Mouse (Mus musculus) stomach, postnatal 0 days (tissue): ENCODE results near the gene Nrde2. TPM values are rescaled to one million over a fixed set of nuclear protein-coding genes. Genes with fewer than 3 reads are reported as not detected.

Experiments used
- ATAC-seq: fragments of 200-750 bp; cut with Nextera tagmentation; 2 replicates; pipeline ENCODE4 v1.8.0; 2017; ENCODE audit not compliant: low FRiP score, low TSS enrichment
- DNase-seq: peaks from one replicate; pipeline ENCODE4 v3.0.0-alpha.2; 2016; ENCODE audit warnings: low spot score
- H3K27ac ChIP-seq: fragments of 300-500 bp; sonication (generic); replicated peaks from 2 replicates; pipeline ENCODE4 v1.5.1; 2014; ENCODE audit warnings: mild to moderate bottlenecking, control low read depth
- H3K27me3 ChIP-seq: fragments of 300-500 bp; sonication (generic); 2 replicates; pipeline ENCODE4 v1.6.1; 2014; ENCODE audit warnings: low read length; ENCODE audit not compliant: control insufficient read depth, insufficient read depth
- H3K36me3 ChIP-seq: fragments of 300-500 bp; sonication (generic); 2 replicates; pipeline ENCODE4 v1.6.1; 2014; ENCODE audit warnings: low read length, mixed read lengths; ENCODE audit not compliant: control insufficient read depth, insufficient read depth
- H3K4me1 ChIP-seq: fragments of 300-500 bp; sonication (generic); replicated peaks from 2 replicates; pipeline ENCODE4 v1.6.1; 2014; ENCODE audit warnings: antibody characterized with exemption; ENCODE audit not compliant: control insufficient read depth, insufficient read depth
- H3K4me2 ChIP-seq: fragments of 300-500 bp; sonication (generic); replicated peaks from 2 replicates; pipeline ENCODE4 v1.6.1; 2014; ENCODE audit warnings: low read depth, mild to moderate bottlenecking, control low read depth, moderate library complexity
- H3K4me3 ChIP-seq: fragments of 300-500 bp; sonication (generic); 2 replicates; pipeline ENCODE4 v1.5.1; 2014; ENCODE audit warnings: low read depth, low read length, control low read depth
- H3K9ac ChIP-seq: fragments of 300-500 bp; sonication (generic); 2 replicates; pipeline ENCODE4 v1.6.1; 2014; ENCODE audit warnings: mild to moderate bottlenecking, low read length, control low read depth, mixed read lengths
- H3K9me3 ChIP-seq: fragments of 300-500 bp; sonication (generic); 2 replicates; pipeline ENCODE4 v1.6.1; 2016; ENCODE audit warnings: low read length; ENCODE audit not compliant: control insufficient read depth
- CTCF ChIP-seq: IDR thresholded peaks from 2 replicates; pipeline ENCODE4 v1.5.1; 2016; ENCODE audit warnings: antibody characterized with exemption, low read depth, mild to moderate bottlenecking, moderate library complexity
- EP300 ChIP-seq: optimal IDR thresholded peaks from 2 replicates; pipeline ENCODE3; 2016; ENCODE audit warnings: antibody characterized with exemption
- WGBS: fragments of 180-500 bp; shearing (Covaris S2); extraction: QIAGEN DNeasy Blood & Tissue Kit; methylation state at CpG from one replicate; pipeline ENCODE4 v1.1.7; 2014; 5-methylcytosine and 5-hydroxymethylcytosine counted together
- polyA plus RNA-seq: library from polyadenylated mRNA; unstranded; fragments of >200 nt; fragmentation: Nextera tagmentation; extraction: Ambion mirVana; gene quantifications from 2 replicates; pipeline ENCODE4 v1.2.1, GENCODE M21; 2015

Nrde2 gene
- polyA plus RNA-seq, 1 experiment from 2014 or later = 6.9 TPM

GRCm38 (mm10) chr12:100109986-100110696 lies 49.3 kb downstream of the Nrde2 start, which contains the start of gene Psmc1:
TSS of gene Psmc1 (plus strand) at chr12:100110154.
- no peaks in the 10 kb centered on the region for H3K9me3 ChIP-seq
- H3K36me3 ChIP-seq = peaks cover 8% of the 10 kb centered on the region; the same call in 1 of the 2 replicates
- H3K4me1 ChIP-seq = 0 out of 2 replicates have a peak, but pooled peaks cover 2% of the 10 kb centered on the region
- H3K27me3 ChIP-seq = no peaks in the 10 kb centered on the region
- peak; percentile 83 for DNase-seq
- WGBS = under 1% methylated on average over 58 of the region's 58 CpGs
- H3K27ac ChIP-seq = peak within 1 kb of the TSS; percentile 94
- peak within 1 kb of the TSS; percentile 96 for H3K9ac ChIP-seq
- peak; percentile 81 for ATAC-seq
- no peak for TF ChIP-seq CTCF
- no peak for TF ChIP-seq EP300
- peak within 1 kb of the TSS; percentile 88 for H3K4me2 ChIP-seq
- peak within 1 kb of the TSS; percentile 91 for H3K4me3 ChIP-seq

DNA sequence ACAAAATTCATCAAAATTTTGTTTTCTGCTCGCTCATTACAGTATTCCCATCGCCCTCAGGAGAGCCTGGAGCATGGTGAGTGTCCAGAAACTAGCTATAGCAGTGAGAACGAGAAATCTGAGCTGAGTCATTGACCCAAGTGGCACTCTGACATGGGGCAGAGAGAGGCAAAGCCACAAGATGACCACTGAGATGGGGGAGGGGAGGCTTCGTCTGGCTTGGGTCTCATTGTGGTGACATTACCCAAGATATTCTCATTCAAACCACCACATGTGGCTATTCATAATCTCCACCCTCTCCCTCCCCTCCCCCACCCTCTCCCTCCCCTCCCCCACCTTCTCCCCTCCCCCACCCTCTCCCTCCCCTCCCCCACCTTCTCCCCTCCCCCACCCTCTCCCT lies 52.0 kb downstream of the Nrde2 start:
- H3K4me3 ChIP-seq = no peak overlapping the region

GRCm38 (mm10) chr12:100106275-100106895 lies 53.1 kb downstream of the Nrde2 start:
- TF ChIP-seq CTCF (peak; percentile 89), EP300 (no peak)
- ATAC-seq = peak; percentile 43; the same call in 1 of the 2 replicates
- Histone ChIP-seq H3K9me3 (no peaks in the 10 kb centered on the region), H3K36me3 (no peaks in the 10 kb centered on the region), H3K27ac (no peak overlapping the region), H3K4me2 (no peak overlapping the region), H3K4me3 (no peak overlapping the region), H3K9ac (no peak overlapping the region), H3K4me1 (0 out of 2 replicates have a peak, but pooled peaks cover 2% of the 10 kb centered on the region), H3K27me3 (no peaks in the 10 kb centered on the region)
- WGBS = 10% methylated on average over 20 of the region's 20 CpGs
- peak; percentile 83 for DNase-seq

More for the DNA sequence above, 52.0 kb downstream of the Nrde2 start:
- no peak for ATAC-seq
- 56% methylated on average over 4 of the region's 4 CpGs for WGBS
- no peak for TF ChIP-seq EP300
- TF ChIP-seq CTCF = no peak
- no peaks in the 10 kb centered on the region for H3K36me3 ChIP-seq
- H3K27me3 ChIP-seq = no peaks in the 10 kb centered on the region
- no peak for DNase-seq
- H3K9ac ChIP-seq = no peak overlapping the region
- H3K4me2 ChIP-seq = no peak overlapping the region
- H3K9me3 ChIP-seq = no peaks in the 10 kb centered on the region
- H3K27ac ChIP-seq = no peak overlapping the region
- 0 out of 2 replicates have a peak, but pooled peaks cover 2% of the 10 kb centered on the region for H3K4me1 ChIP-seq

GRCm38 (mm10) chr12:100104530-100104929 lies 54.9 kb downstream of the Nrde2 start:
- 93% methylated on average over 5 of the region's 5 CpGs for WGBS
- Histone ChIP-seq H3K4me3 (no peak overlapping the region), H3K4me1 (0 out of 2 replicates have a peak, but pooled peaks cover 2% of the 10 kb centered on the region), H3K27ac (no peak overlapping the region), H3K9me3 (no peaks in the 10 kb centered on the region), H3K9ac (no peak overlapping the region), H3K4me2 (no peak overlapping the region), H3K36me3 (no peaks in the 10 kb centered on the region), H3K27me3 (no peaks in the 10 kb centered on the region)
- ATAC-seq (no peak), DNase-seq (no peak)
- TF ChIP-seq EP300 (no peak), CTCF (no peak)

- DNase-seq (no peak), ATAC-seq (no peak)
- 0 out of 2 replicates have a peak, but pooled peaks cover 2% of the 10 kb centered on the region for H3K4me1 ChIP-seq
- no peaks in the 10 kb centered on the region for H3K9me3 ChIP-seq
- H3K27me3 ChIP-seq = no peaks in the 10 kb centered on the region
- no peak for TF ChIP-seq CTCF
- TF ChIP-seq EP300 = no peak
- H3K4me3 ChIP-seq = no peak overlapping the region
- H3K9ac ChIP-seq = no peak overlapping the region
- no peaks in the 10 kb centered on the region for H3K36me3 ChIP-seq
- H3K27ac ChIP-seq = no peak overlapping the region
- H3K4me2 ChIP-seq = no peak overlapping the region
- WGBS = 68% methylated on average over 3 of the region's 3 CpGs
Observed at GRCm38 (mm10) chr12:100101651-100102050, 57.8 kb downstream of the Nrde2 start.

DNA sequence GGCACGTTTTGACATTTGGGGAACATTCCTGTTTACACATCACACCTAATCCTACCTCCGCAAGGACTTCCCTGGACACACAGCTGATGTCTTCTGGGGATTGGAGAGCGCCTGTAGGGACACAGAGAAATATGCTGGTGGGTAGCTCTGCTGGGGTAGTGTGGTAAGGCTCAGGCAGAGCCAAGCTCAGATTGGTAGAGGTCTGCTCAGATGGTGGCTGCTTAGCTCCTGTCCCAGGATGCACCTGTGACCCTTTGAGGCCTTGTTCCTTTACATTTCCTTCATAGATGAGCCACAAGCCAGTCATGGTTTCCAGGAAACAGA lies 58.8 kb downstream of the Nrde2 start:
- ATAC-seq (no peak), DNase-seq (no peak)
- Histone ChIP-seq H3K4me3 (no peak overlapping the region), H3K4me2 (no peak overlapping the region), H3K9ac (no peak overlapping the region), H3K36me3 (no peaks in the 10 kb centered on the region), H3K27ac (no peak overlapping the region), H3K4me1 (0 out of 2 replicates have a peak, but pooled peaks cover under 1% of the 10 kb centered on the region), H3K9me3 (no peaks in the 10 kb centered on the region), H3K27me3 (no peaks in the 10 kb centered on the region)
- no peak for TF ChIP-seq EP300
- TF ChIP-seq CTCF = no peak
- 46% methylated on average over 3 of the region's 3 CpGs for WGBS
